Mouse (Mus musculus) hindbrain, embryonic 14.5 days (tissue): ENCODE data around the gene Olfr1391. TPM values are rescaled to one million over a fixed set of nuclear protein-coding genes. Genes with fewer than 3 reads are reported as not detected.

ENCODE experiments used
- ATAC-seq: fragments of 200-750 bp; cut with Nextera tagmentation; 2 replicates; pipeline ENCODE4 v1.8.0; 2017; ENCODE audit warnings: moderate number of reproducible peaks, mild to moderate bottlenecking, moderate TSS enrichment, moderate library complexity; ENCODE audit not compliant: low FRiP score
- DNase-seq: peaks from one replicate; pipeline ENCODE4 v3.0.0-alpha.2; 2015; ENCODE audit warnings: low spot score
- H3K27ac ChIP-seq: fragments of 300-500 bp; sonication (generic); 2 replicates; pipeline ENCODE4 v1.5.1; 2014; ENCODE audit warnings: mild to moderate bottlenecking, moderate library complexity
- H3K27me3 ChIP-seq: fragments of 300-500 bp; sonication (generic); 2 replicates; pipeline ENCODE4 v1.6.1; 2014; ENCODE audit warnings: mild to moderate bottlenecking, low read length, mixed read lengths; ENCODE audit not compliant: control insufficient read depth, insufficient read depth
- H3K36me3 ChIP-seq: fragments of 300-500 bp; sonication (generic); replicated peaks from 2 replicates; pipeline ENCODE4 v1.6.1; 2014; ENCODE audit not compliant: control insufficient read depth, insufficient read depth
- H3K4me1 ChIP-seq: fragments of 300-500 bp; sonication (generic); replicated peaks from 2 replicates; pipeline ENCODE4 v1.6.1; 2014; ENCODE audit warnings: antibody characterized with exemption, low read length, mixed read lengths; ENCODE audit not compliant: control insufficient read depth, insufficient read depth
- H3K4me2 ChIP-seq: fragments of 300-500 bp; sonication (generic); replicated peaks from 2 replicates; pipeline ENCODE4 v1.6.1; 2014; ENCODE audit warnings: mild to moderate bottlenecking, moderate library complexity
- H3K4me3 ChIP-seq: fragments of 300-500 bp; sonication (generic); replicated peaks from 2 replicates; pipeline ENCODE4 v1.5.1; 2014; ENCODE audit warnings: mild to moderate bottlenecking, low read length
- H3K9ac ChIP-seq: fragments of 300-500 bp; sonication (generic); 2 replicates; pipeline ENCODE4 v1.6.1; 2014
- H3K9me3 ChIP-seq: fragments of 300-500 bp; sonication (generic); 2 replicates; pipeline ENCODE4 v1.6.1; 2016; ENCODE audit warnings: low read length; ENCODE audit not compliant: control insufficient read depth
- WGBS: fragments of 180-500 bp; shearing (Covaris S2); extraction: QIAGEN DNeasy Blood & Tissue Kit; methylation state at CpG from one replicate; pipeline ENCODE4 v1.1.7; 2014; 5-methylcytosine and 5-hydroxymethylcytosine counted together
- polyA plus RNA-seq: library from polyadenylated mRNA; unstranded; fragments of >200 nt; fragmentation: Nextera tagmentation; extraction: Ambion mirVana; gene quantifications from 2 replicates; pipeline ENCODE4 v1.2.1, GENCODE M21; 2014

Olfr1391 gene
- polyA plus RNA-seq, 1 experiment from 2014 or later = not detected

DNA sequence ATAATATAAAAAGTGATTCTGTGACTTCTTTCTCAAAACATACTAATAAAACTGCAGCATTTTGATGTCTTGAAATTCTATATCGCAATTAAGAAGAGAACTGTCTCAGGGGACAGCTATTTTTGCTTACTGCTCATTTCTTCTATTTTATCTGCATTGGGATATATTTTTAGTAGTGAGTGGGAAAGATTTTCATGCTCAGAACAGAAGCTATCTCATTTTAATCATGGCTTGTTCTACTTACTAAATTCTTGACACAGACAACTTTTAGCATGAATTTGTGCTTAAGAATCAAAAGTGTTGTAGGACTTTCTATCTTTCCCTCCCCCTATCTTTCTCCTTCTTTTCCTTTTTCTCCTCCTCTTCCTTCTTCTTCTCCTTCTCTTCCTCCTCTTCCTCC is 7.1 kb downstream of the Olfr1391 start:
- ATAC-seq = no peak

DNA sequence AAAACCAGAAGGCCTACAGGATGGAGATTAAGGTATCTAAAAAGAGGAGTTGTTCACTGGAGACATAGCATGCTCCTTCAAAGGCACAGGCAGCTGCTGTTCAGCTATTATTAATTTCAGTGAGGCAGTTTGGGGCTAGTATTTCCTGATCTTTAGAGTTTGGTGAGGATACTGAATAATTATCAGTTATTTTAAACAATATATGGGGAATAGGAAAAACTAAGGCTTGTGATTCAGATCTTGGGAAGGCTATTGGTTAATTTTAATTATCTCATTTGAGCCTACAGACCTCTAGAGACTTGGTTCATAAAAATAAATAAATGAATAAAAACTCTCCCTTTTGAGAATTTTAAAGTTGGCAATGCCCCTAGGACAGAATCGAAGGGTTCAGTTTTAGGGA is 12.3 kb downstream of the Olfr1391 start, which contains the start of gene Olfr1390:
Gene Olfr1390, plus strand, starts transcription at position 301 of the 400 bp plus-strand sequence.
- H3K36me3 ChIP-seq = no peaks in the 10 kb centered on the region
- ATAC-seq (no peak), DNase-seq (no peak)
- no peaks in the 10 kb centered on the region for H3K9me3 ChIP-seq
- WGBS = 84% methylated on average over 1 of the region's 1 CpGs
- H3K4me3 ChIP-seq = no peak within 1 kb of the TSS
- H3K9ac ChIP-seq = no peak within 1 kb of the TSS
- no peak within 1 kb of the TSS for H3K4me2 ChIP-seq
- no peaks in the 10 kb centered on the region for H3K27me3 ChIP-seq
- H3K27ac ChIP-seq = no peak within 1 kb of the TSS
- no peaks in the 10 kb centered on the region for H3K4me1 ChIP-seq

More for the DNA sequence above, 7.1 kb downstream of the Olfr1391 start:
- no peak overlapping the region for H3K4me2 ChIP-seq
- no peak overlapping the region for H3K4me3 ChIP-seq
- no peak for DNase-seq
- no peaks in the 10 kb centered on the region for H3K9me3 ChIP-seq
- H3K27ac ChIP-seq = no peak overlapping the region
- H3K27me3 ChIP-seq = no peaks in the 10 kb centered on the region
- no peaks in the 10 kb centered on the region for H3K36me3 ChIP-seq
- H3K9ac ChIP-seq = no peak overlapping the region
- H3K4me1 ChIP-seq = no peaks in the 10 kb centered on the region
- 78% methylated on average over 1 of the region's 1 CpGs for WGBS

DNA sequence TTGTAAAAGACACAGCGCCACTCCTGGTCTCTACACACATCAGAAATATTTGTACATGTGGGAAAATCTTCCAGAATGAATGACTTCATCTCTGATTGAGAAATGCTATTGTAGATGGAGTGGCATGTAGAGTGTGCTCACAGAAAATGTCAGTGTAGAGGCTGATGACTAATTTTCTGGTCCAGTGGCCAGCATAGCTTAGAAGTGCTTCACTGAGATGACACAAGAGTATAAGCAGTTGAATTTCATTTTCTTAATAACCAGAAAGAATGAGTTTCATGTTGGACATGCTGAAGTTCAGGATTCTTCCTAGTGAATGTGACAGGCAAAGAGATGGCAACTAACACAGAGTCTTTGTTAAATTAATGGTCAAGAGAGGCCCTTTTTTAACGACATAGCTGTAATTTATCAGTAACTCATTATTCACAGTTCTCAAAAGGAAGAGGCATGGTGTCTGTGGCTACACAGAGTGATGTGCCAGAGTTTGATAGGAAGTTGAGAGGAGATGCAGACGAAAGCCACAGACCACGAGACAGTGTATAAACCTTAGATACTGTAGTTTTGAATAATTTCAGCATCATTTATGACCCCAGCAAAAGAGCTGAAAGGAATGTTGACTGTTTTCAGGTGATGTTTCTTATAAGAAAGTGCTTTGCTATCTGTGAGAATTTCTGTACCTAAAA is 14.7 kb downstream of the Olfr1391 start:
- Histone ChIP-seq H3K4me2 (no peak overlapping the region), H3K4me1 (no peaks in the 10 kb centered on the region), H3K27ac (no peak overlapping the region), H3K36me3 (no peaks in the 10 kb centered on the region), H3K27me3 (no peaks in the 10 kb centered on the region), H3K4me3 (no peak overlapping the region), H3K9ac (no peak overlapping the region), H3K9me3 (no peaks in the 10 kb centered on the region)
- DNase-seq (no peak), ATAC-seq (no peak)
- 74% methylated on average over 4 of the region's 4 CpGs for WGBS

Other genes starting within 250 kb of the Olfr1391 start
- gene Ifi47, start 246.2 kb upstream of the Olfr1391 start, polyA plus RNA-seq = 0.95 and 1.0 TPM in 2 replicates
- gene Olfr1396, start 207.9 kb upstream of the Olfr1391 start, polyA plus RNA-seq = not detected in 2 replicates
- not detected in 2 replicates for gene Olfr1395, start 180.5 kb upstream of the Olfr1391 start, polyA plus RNA-seq
- not detected in 2 replicates for gene Olfr1394, start 168.4 kb upstream of the Olfr1391 start, polyA plus RNA-seq
- 0.05 and 0.11 TPM in 2 replicates for gene Btnl9, start 135.6 kb upstream of the Olfr1391 start, polyA plus RNA-seq
- 46.8 and 48.2 TPM in 2 replicates for gene Zfp62, start 119.5 kb upstream of the Olfr1391 start, polyA plus RNA-seq
- 31.0 and 31.1 TPM in 2 replicates for gene Mgat1, start 78.6 kb upstream of the Olfr1391 start, polyA plus RNA-seq
- gene Olfr1393, start 44.4 kb upstream of the Olfr1391 start, polyA plus RNA-seq = not detected in 2 replicates
- not detected in 2 replicates for gene Olfr1392, start 37.5 kb upstream of the Olfr1391 start, polyA plus RNA-seq
- 0.07 TPM in 1 of 2 replicates, not detected in the other for gene Olfr10, start 18.0 kb upstream of the Olfr1391 start, polyA plus RNA-seq
- not detected in 2 replicates for gene Olfr1390, start 12.4 kb downstream of the Olfr1391 start, polyA plus RNA-seq
- gene Olfr1389, start 100.3 kb downstream of the Olfr1391 start, polyA plus RNA-seq = not detected in 2 replicates
- 0.07 TPM in 1 of 2 replicates, not detected in the other for gene Olfr1388, start 113.9 kb downstream of the Olfr1391 start, polyA plus RNA-seq
- not detected in 2 replicates for gene Olfr1387, start 132.6 kb downstream of the Olfr1391 start, polyA plus RNA-seq
- not detected in 2 replicates for gene Olfr1386, start 142.3 kb downstream of the Olfr1391 start, polyA plus RNA-seq
- not detected in 2 replicates for gene Olfr1385, start 166.3 kb downstream of the Olfr1391 start, polyA plus RNA-seq
- not detected in 2 replicates for gene Olfr1384, start 184.0 kb downstream of the Olfr1391 start, polyA plus RNA-seq
- not detected in 2 replicates for gene Olfr1383, start 196.9 kb downstream of the Olfr1391 start, polyA plus RNA-seq
- not detected in 2 replicates for gene Olfr1382, start 205.5 kb downstream of the Olfr1391 start, polyA plus RNA-seq
- not detected in 2 replicates for gene Olfr1381, start 220.7 kb downstream of the Olfr1391 start, polyA plus RNA-seq
- not detected in 2 replicates for gene Olfr1380, start 234.1 kb downstream of the Olfr1391 start, polyA plus RNA-seq